Mouse (Mus musculus) neural tube, embryonic 11.5 days (tissue): Measurements from ENCODE around the gene Prune1. TPM values are rescaled to one million over a fixed set of nuclear protein-coding genes. Genes with fewer than 3 reads are reported as not detected.

ENCODE experiments used
- ATAC-seq: fragments of 200-750 bp; cut with Nextera tagmentation; 2 replicates; pipeline ENCODE4 v1.8.0; 2017; ENCODE audit warnings: moderate number of reproducible peaks, mild to moderate bottlenecking, moderate TSS enrichment, moderate library complexity; ENCODE audit not compliant: insufficient read depth, low FRiP score, low TSS enrichment
- DNase-seq: peaks from one replicate; pipeline ENCODE4 v3.0.0-alpha.2; 2015; ENCODE audit warnings: low spot score
- H3K27ac ChIP-seq: fragments of 300-500 bp; sonication (generic); 2 replicates; pipeline ENCODE4 v1.5.1; 2014; ENCODE audit warnings: low read depth, mild to moderate bottlenecking, low read length
- H3K27me3 ChIP-seq: fragments of 300-500 bp; sonication (generic); 2 replicates; pipeline ENCODE4 v1.6.1; 2014; ENCODE audit warnings: mild to moderate bottlenecking, low read length, mixed read lengths; ENCODE audit not compliant: control insufficient read depth, insufficient read depth
- H3K36me3 ChIP-seq: fragments of 300-500 bp; sonication (generic); 2 replicates; pipeline ENCODE4 v1.6.1; 2014; ENCODE audit warnings: mild to moderate bottlenecking, low read length, moderate library complexity, mixed read lengths; ENCODE audit not compliant: control insufficient read depth, insufficient read depth
- H3K4me1 ChIP-seq: fragments of 300-500 bp; sonication (generic); 2 replicates; pipeline ENCODE4 v1.6.1; 2014; ENCODE audit warnings: low read length, mixed read lengths; ENCODE audit not compliant: control insufficient read depth, insufficient read depth
- H3K4me2 ChIP-seq: fragments of 300-500 bp; sonication (generic); 2 replicates; pipeline ENCODE4 v1.6.1; 2014; ENCODE audit warnings: low read depth, mild to moderate bottlenecking, moderate library complexity
- H3K4me3 ChIP-seq: fragments of 300-500 bp; sonication (generic); 2 replicates; pipeline ENCODE4 v1.5.1; 2014; ENCODE audit warnings: low read depth, low read length
- H3K9ac ChIP-seq: fragments of 300-500 bp; sonication (generic); 2 replicates; pipeline ENCODE4 v1.6.1; 2014; ENCODE audit warnings: mild to moderate bottlenecking, low read length
- H3K9me3 ChIP-seq: fragments of 300-500 bp; sonication (generic); 2 replicates; pipeline ENCODE4 v1.6.1; 2016; ENCODE audit warnings: low read length; ENCODE audit not compliant: control insufficient read depth
- WGBS: fragments of 180-500 bp; shearing (Covaris S2); extraction: QIAGEN DNeasy Blood & Tissue Kit; methylation state at CpG from one replicate; pipeline ENCODE4 v1.1.7; 2014; 5-methylcytosine and 5-hydroxymethylcytosine counted together
- polyA plus RNA-seq: library from polyadenylated mRNA; unstranded; fragments of >200 nt; fragmentation: Nextera tagmentation; extraction: Ambion mirVana; gene quantifications from 2 replicates; pipeline ENCODE4 v1.2.1, GENCODE M21; 2014

Prune1 gene
- polyA plus RNA-seq, 1 experiment from 2014 or later, result 32.4 TPM

DNA sequence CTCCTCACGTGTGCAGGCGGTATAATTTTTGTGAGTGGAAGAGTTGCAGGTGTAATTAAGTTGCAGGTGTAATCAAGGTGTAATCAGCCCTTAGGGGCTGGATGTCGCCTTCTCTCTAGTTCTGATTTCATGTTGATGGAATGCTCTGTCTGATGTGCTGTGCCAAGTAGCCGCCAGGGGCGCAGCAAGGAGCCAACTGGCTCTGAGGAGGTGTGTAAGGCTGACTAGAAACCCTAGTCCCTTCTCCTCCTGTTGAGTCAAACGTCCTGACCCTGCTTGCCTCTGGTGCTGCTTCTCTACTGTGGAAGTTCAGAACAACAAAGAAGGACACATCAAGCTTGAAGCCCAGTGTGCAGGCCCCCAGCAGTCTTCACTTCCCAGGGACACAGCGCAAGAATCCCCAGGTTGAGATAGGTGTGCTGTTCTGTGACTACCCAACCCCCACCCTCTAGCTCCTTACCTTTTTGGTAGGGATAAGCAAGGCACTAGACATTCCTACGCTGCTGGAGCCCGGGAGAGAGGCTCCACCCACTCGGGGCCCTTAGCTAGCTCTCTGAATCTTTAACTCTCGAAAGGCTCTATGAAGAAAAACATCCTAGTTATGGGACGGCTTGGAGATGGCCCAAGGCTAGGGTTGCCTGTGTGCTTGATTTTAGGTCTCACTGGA is 35.7 kb upstream of the Prune1 start:
- H3K4me3 ChIP-seq, result no peak overlapping the region
- 21% methylated on average over 12 of the region's 12 CpGs for WGBS
- H3K4me1 ChIP-seq, result peaks cover 18% of the 10 kb centered on the region; the same call in 1 of the 2 replicates
- H3K27me3 ChIP-seq, result no peaks in the 10 kb centered on the region
- peak; percentile 67 for DNase-seq
- no peak overlapping the region for H3K27ac ChIP-seq
- no peaks in the 10 kb centered on the region for H3K9me3 ChIP-seq
- peaks cover 12% of the 10 kb centered on the region for H3K36me3 ChIP-seq
- ATAC-seq, result no peak
- no peak overlapping the region for H3K9ac ChIP-seq
- H3K4me2 ChIP-seq, result no peak overlapping the region

DNA sequence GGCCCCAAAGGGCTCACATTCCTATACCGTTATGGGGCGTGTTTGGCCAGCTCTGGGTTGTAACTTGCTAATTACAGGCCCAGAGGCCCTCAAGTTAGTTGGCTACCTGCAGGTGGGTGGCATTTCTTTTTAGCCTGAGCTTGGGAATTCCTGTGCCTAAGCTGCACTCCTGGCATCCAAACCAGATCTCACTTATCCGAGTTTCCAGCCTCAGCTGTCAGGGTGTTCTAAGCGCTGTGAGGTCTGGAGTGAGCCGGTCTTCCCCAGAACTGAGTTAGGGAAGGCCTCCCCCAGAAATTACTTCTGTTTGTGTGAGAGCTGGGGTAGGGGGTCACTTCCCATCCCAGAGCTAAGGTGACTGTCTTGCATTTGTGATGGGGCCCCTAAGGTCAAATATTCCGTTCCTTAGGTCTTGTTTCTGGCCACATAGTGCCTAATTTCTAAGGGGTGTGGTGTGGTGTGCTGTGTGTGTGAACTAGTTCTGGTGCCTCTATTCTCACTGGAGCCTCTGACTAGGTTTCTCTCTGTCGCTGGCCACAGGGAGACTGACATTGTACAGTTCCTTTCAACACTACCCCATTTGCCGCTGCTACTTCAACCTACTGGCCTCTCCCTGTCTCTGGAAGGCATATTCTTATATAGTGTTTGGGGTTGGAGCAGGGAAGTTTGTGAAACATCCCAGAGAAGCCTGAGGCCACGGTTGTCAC is 34.1 kb upstream of the Prune1 start:
- Histone ChIP-seq H3K4me3 (peak overlapping the region; percentile 80), H3K36me3 (peaks cover 8% of the 10 kb centered on the region), H3K27me3 (no peaks in the 10 kb centered on the region), H3K4me1 (peaks cover 18% of the 10 kb centered on the region; the same call in 1 of the 2 replicates), H3K27ac (peak overlapping the region; percentile 89; the same call in 1 of the 2 replicates), H3K9me3 (no peaks in the 10 kb centered on the region), H3K9ac (peak overlapping the region; percentile 97), H3K4me2 (peak overlapping the region; percentile 68)
- 13% methylated on average over 9 of the region's 9 CpGs for WGBS
- DNase-seq (no peak), ATAC-seq (no peak)

DNA sequence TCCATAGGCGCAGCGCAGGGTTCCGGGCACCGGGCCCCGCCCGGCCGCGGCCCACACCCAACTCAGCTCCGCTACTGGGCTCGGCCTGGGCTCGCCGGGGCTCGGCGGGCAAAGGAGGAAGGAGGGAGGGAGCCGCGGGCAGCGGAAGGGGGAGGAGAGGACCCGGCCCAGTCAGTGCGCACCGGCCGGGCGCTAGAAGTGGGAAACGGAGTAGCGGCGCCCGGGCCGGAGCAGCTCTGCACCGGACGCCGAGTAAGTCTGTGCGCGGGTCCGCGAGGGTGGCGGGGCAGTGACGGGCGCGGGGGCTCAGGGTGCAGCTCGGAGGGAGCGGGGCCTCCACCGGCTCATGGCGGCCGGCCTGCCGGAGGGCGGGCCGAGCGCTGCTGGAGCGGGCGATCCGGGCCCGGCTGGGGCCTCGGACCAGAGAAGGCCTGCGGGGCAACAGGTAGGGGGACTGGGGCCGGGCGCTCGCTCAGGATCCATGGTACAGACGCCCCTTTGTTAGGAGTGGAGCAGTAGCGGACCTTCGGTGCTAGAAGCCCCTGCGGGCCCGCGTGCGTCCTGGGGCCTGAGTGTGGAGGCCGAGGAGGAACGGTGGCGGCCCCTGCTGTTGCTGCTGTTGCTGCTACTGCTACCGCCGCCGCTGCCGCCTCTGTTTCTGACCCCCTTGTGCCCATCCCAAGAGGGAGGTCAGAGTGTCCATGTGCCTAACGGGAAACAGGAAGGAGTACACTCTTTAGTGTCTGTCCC is 33.4 kb upstream of the Prune1 start:
- H3K4me3 ChIP-seq, result peak overlapping the region; percentile 80
- H3K27me3 ChIP-seq, result no peaks in the 10 kb centered on the region
- peak overlapping the region; percentile 89 for H3K27ac ChIP-seq
- peak overlapping the region; percentile 97 for H3K9ac ChIP-seq
- WGBS, result under 1% methylated on average over 68 of the region's 71 CpGs
- H3K4me1 ChIP-seq, result peaks cover 18% of the 10 kb centered on the region; the same call in 1 of the 2 replicates
- ATAC-seq, result peak; percentile 89
- peak overlapping the region; percentile 68 for H3K4me2 ChIP-seq
- no peaks in the 10 kb centered on the region for H3K9me3 ChIP-seq
- peak; percentile 89 for DNase-seq
- peaks cover 1% of the 10 kb centered on the region for H3K36me3 ChIP-seq

DNA sequence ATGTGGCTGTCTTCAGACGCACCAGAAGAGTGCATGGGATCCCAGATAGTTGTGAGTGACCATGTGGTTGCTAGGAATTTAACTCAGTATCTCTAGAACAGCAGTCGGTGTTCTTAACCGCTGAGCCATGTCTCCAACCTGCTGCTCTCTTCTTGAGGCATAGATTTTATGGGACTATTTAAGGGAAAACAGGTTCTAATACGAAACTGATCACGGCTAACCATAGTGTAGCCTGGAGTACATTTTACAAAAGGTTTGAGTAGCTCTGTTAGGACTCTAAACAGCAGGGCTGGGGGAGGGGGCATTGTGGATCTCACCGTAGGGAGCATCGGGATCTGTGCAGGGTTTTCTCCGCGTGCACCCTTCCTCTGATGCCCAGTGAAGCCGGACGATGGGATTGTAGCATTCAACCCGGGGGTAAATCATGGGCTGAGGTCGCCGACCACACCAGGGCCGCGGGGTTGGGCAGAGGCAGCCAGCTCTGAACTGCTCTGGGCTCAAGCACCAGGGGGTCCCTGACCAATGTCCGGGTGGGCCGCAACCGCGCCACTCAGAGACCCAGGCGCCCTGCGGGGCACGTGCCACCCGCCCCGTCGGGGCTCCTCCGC is 32.7 kb upstream of the Prune1 start, which contains the start of gene Cers2:
Gene Cers2, plus strand, starts transcription at position 306 of the 608 bp plus-strand sequence.
- WGBS, result 3% methylated on average over 27 of the region's 27 CpGs

DNA sequence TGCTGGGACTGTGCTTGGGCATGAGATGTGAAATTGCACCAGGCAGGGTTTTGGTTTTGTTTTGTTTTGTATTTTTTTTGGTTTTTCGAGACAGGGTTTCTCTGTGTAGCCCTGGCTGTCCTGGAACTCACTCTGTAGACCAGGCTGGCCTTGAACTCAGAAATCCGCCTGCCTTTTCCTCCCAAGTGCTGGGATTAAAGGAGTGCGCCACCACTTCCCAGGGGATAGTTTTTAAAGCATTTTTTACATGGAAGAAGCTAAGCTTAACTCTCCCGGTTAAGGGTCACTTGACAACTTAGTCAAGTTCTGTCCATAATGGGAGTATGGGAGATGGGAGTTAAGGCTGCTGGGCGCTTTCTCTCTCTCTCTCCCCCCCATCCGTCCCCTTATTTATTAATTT is 32.2 kb upstream of the Prune1 start:
- Histone ChIP-seq H3K4me2 (peak overlapping the region; percentile 68; the same call in 1 of the 2 replicates), H3K36me3 (no peaks in the 10 kb centered on the region), H3K4me1 (peaks cover 18% of the 10 kb centered on the region; the same call in 1 of the 2 replicates), H3K4me3 (no peak overlapping the region), H3K27me3 (no peaks in the 10 kb centered on the region), H3K9me3 (no peaks in the 10 kb centered on the region), H3K9ac (no peak overlapping the region; the same call in 1 of the 2 replicates), H3K27ac (no peak overlapping the region)
- DNase-seq (no peak), ATAC-seq (no peak)
- WGBS, result 67% methylated on average over 6 of the region's 6 CpGs

More for the DNA sequence above, 32.7 kb upstream of the Prune1 start, which contains the start of gene Cers2:
- Histone ChIP-seq H3K4me1 (peaks cover 18% of the 10 kb centered on the region; the same call in 1 of the 2 replicates), H3K4me2 (peak within 1 kb of the TSS; percentile 68), H3K27me3 (no peaks in the 10 kb centered on the region), H3K4me3 (peak within 1 kb of the TSS; percentile 80), H3K9me3 (no peaks in the 10 kb centered on the region), H3K27ac (peak within 1 kb of the TSS; percentile 89), H3K36me3 (no peaks in the 10 kb centered on the region), H3K9ac (peak within 1 kb of the TSS; percentile 97)
- ATAC-seq, result peak; percentile 60
- no peak for DNase-seq

DNA sequence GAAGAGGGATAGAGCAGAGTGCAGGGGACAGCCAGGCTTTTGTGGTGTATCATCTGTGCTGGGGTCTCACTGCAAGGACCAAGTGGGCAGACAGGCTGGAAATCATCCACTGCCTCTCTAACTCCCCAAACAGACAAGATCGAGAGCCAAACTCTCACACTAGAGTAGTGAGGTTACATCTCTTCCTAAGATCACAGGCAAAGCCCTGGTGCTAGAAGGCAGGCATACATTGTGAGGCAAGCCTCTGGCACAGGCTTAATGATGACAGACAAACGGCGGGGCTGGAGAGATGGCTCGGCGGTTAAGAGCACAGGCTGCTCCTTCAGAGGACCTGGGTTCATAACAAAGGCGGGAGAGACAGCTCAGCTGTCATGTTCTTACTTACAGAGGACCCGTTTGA is 31.6 kb upstream of the Prune1 start:
- Histone ChIP-seq H3K9ac (no peak overlapping the region), H3K27me3 (no peaks in the 10 kb centered on the region), H3K36me3 (no peaks in the 10 kb centered on the region), H3K4me1 (peaks cover 15% of the 10 kb centered on the region; the same call in 1 of the 2 replicates), H3K27ac (no peak overlapping the region), H3K9me3 (no peaks in the 10 kb centered on the region), H3K4me2 (no peak overlapping the region), H3K4me3 (no peak overlapping the region)
- no peak for ATAC-seq
- 42% methylated on average over 7 of the region's 7 CpGs for WGBS
- DNase-seq, result no peak

DNA sequence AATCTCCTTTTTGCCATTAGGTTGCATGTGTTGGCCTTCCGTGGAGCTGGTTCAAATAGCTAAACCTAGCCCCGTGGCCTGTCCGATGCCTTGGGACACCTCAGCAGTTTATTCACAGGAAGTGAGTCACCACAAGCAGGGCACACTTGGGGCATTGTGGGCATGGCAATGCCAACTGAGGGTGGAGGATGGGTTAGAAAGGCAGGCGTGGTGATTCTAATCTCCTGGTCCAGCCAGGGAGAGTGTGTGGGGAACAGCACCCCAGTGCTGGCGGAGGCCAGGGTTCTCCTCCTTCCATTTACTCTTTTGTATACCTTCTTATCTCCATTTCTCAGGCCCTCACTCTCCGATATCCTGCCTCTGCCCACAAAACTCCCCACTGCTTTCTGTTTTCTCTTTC is 30.7 kb upstream of the Prune1 start:
- H3K4me2 ChIP-seq, result no peak overlapping the region
- H3K27me3 ChIP-seq, result no peaks in the 10 kb centered on the region
- ATAC-seq, result no peak
- H3K36me3 ChIP-seq, result no peaks in the 10 kb centered on the region
- H3K27ac ChIP-seq, result no peak overlapping the region
- H3K9me3 ChIP-seq, result no peaks in the 10 kb centered on the region
- peaks cover 11% of the 10 kb centered on the region; the same call in 1 of the 2 replicates for H3K4me1 ChIP-seq
- H3K4me3 ChIP-seq, result no peak overlapping the region
- no peak for DNase-seq
- WGBS, result 83% methylated on average over 6 of the region's 6 CpGs
- no peak overlapping the region for H3K9ac ChIP-seq
